In genomic region chr16:56669520-56669919, GRCm38 (mm10) we compare ENCODE assay signal across 15 mouse cellular contexts.
"Had no signal": no experiment of that assay in that cellular context is flagged by ENCODE, and none has a peak within 500 bp of the region (broad histone marks: within the 10 kb centered on the region; RNA-seq: fewer than 3 reads in every experiment).

No protein-coding gene starts in this region.

- H3K4me3 ChIP-seq: neural tube, embryonic 15.5 days; stomach, embryonic 15.5 days had no signal

- H3K4me2 ChIP-seq: neural tube, embryonic 15.5 days; stomach, embryonic 15.5 days had no signal

- H3K27me3 ChIP-seq: neural tube, embryonic 15.5 days; stomach, embryonic 15.5 days had no signal

- H3K9ac ChIP-seq: neural tube, embryonic 15.5 days; stomach, embryonic 15.5 days had no signal

- H3K4me1 ChIP-seq: neural tube, embryonic 15.5 days; stomach, embryonic 15.5 days had no signal

- DNase-seq: retina, postnatal 1 day; right cerebral cortex, adult 18-20 months; right cerebral cortex, postnatal 14 days; right cerebral cortex, postnatal 25 days; right cerebral cortex, postnatal 4 days; spleen, adult 18-20 months; thymus, adult 18-20 months; thymus, adult 2 months; thymus, postnatal 14 days; thymus, postnatal 25 days; thymus, postnatal 36 days; thymus, postnatal 4 days had no signal

- H3K9me3 ChIP-seq: neural tube, embryonic 15.5 days; stomach, embryonic 15.5 days had no signal

- H3K36me3 ChIP-seq: neural tube, embryonic 15.5 days; stomach, embryonic 15.5 days had no signal

- H3K27ac ChIP-seq: neural tube, embryonic 15.5 days; stomach, embryonic 15.5 days; stomach, postnatal 0 days had no signal
